Mouse (Mus musculus) ES-Bruce4 (cell line): ENCODE measurements around the gene Car11. TPM values are rescaled to one million over a fixed set of nuclear protein-coding genes. Genes with fewer than 3 reads are reported as not detected.
A peak's percentile ranks its signal among the peaks of the same experiment; 100 is the strongest.
"Not testable (repeated sequence)": the region's sequence is repeated elsewhere in the genome, so short reads cannot be mapped to it uniquely, and the experiment has no call there.

Source experiments
- H3K27ac ChIP-seq: 2 replicates; pipeline ENCODE4 v1.5.1; 2012; ENCODE audit warnings: low read length, inconsistent platforms; ENCODE audit not compliant: insufficient read depth
- H3K27me3 ChIP-seq: 2 replicates; pipeline ENCODE4 v1.6.1; 2012; ENCODE audit warnings: mild to moderate bottlenecking, low read length, inconsistent platforms; ENCODE audit not compliant: control insufficient read depth, poor library complexity, insufficient read depth, severe bottlenecking
- H3K36me3 ChIP-seq: 2 replicates; pipeline ENCODE4 v1.6.1; 2012; ENCODE audit warnings: inconsistent platforms, mild to moderate bottlenecking, low read length, moderate library complexity; ENCODE audit not compliant: control insufficient read depth, poor library complexity, insufficient read depth, severe bottlenecking
- H3K4me1 ChIP-seq: one replicate; pipeline ENCODE4 v1.8.1; 2011; ENCODE audit warnings: low read length; ENCODE audit not compliant: control insufficient read depth, insufficient read depth
- H3K4me3 ChIP-seq: 2 replicates; pipeline ENCODE4 v1.5.1; 2011; ENCODE audit warnings: low read depth, mild to moderate bottlenecking, low read length
- H3K9ac ChIP-seq: 2 replicates; pipeline ENCODE4 v1.6.1; 2012; ENCODE audit warnings: low read depth, mild to moderate bottlenecking, inconsistent platforms; ENCODE audit not compliant: poor library complexity, severe bottlenecking
- H3K9me3 ChIP-seq: replicated peaks from 2 replicates; pipeline ENCODE4 v1.6.1; 2012; ENCODE audit warnings: mild to moderate bottlenecking, low read length, inconsistent platforms; ENCODE audit not compliant: control insufficient read depth, poor library complexity, insufficient read depth, severe bottlenecking
- CTCF ChIP-seq: IDR thresholded peaks from one replicate; pipeline ENCODE4 v1.8.1; 2011; ENCODE audit warnings: low read depth, low read length
- EP300 ChIP-seq: IDR thresholded peaks from 2 replicates; pipeline ENCODE4 v1.6.1; 2011; ENCODE audit warnings: low read depth, low read length; ENCODE audit not compliant: insufficient read depth
- POLR2A ChIP-seq: IDR thresholded peaks from one replicate; pipeline ENCODE4 v1.8.1; 2011; ENCODE audit warnings: low read length; ENCODE audit not compliant: insufficient read depth
- polyA plus RNA-seq: library from polyadenylated mRNA; stranded (reverse); fragments of >200 nt; gene quantifications from 2 replicates; pipeline ENCODE4 v1.2.4, GENCODE M21; 2011; ENCODE audit warnings: low read depth; ENCODE audit not compliant: missing spikeins, insufficient read depth, insufficient read length

The Car11 gene
- polyA plus RNA-seq: 6.0 and 9.7 TPM in 2 replicates

DNA sequence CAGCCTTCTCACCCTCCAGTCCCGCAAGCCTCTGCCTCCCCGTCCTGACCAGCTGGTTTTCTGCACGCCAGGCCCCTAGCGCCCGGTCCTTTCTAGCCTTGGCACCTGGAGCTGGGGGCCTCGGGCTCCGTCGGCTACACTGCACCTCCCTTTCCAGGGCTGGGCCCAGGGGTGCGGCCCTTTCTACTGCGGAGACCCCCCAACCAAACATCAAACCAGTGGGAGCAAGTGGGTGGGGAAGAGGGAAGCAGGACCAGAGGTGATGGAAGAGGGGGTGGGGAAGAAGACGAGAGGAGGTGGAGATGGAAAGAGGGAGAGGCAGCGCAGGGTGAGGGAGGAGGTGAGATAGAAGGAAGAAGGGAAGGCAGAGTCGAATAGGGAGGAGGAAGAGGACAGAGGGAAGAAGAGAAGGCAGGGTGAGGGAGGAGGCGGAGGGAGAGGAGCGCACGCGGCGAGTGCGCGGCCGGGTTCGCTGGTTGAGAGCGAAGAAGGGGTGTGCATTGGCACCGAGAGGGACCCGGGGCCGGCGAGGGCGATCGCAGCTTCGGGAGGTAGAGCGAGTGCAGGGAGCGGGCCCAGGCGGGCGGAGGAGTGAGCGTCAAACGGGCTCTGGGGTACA lies at the start of gene Car11:
TSS of gene Car11 (plus strand) at position 321 of the 619 bp plus-strand sequence.
- peak within 1 kb of the TSS; percentile 65 for H3K4me3 ChIP-seq
- no peak within 1 kb of the TSS for H3K27ac ChIP-seq
- peak within 1 kb of the TSS; percentile 57 for H3K9ac ChIP-seq
- H3K36me3 ChIP-seq: no peaks in the 10 kb centered on the region
- no peaks in the 10 kb centered on the region for H3K4me1 ChIP-seq
- H3K27me3 ChIP-seq: peaks cover 3% of the 10 kb centered on the region; the same call in 1 of the 2 replicates
- H3K9me3 ChIP-seq: no peaks in the 10 kb centered on the region
- no peak for TF ChIP-seq EP300
- TF ChIP-seq CTCF: no peak
- TF ChIP-seq POLR2A: no peak

- H3K4me1 ChIP-seq, H3K9ac ChIP-seq, H3K4me3 ChIP-seq, H3K36me3 ChIP-seq, H3K27ac ChIP-seq, H3K9me3 ChIP-seq, H3K27me3 ChIP-seq: not testable (repeated sequence)
These were observed 49.2 kb upstream of the Car11 start for GRCm38 (mm10) chr7:45650484-45650883.

- TF ChIP-seq CTCF (no peak), EP300 (no peak), POLR2A (no peak)
- Histone ChIP-seq H3K9ac (peak overlapping the region; percentile 29), H3K36me3 (no peaks in the 10 kb centered on the region), H3K27ac (peak overlapping the region; percentile 64; the same call in 1 of the 2 replicates), H3K4me3 (peak overlapping the region; percentile 38), H3K27me3 (no peaks in the 10 kb centered on the region), H3K4me1 (peaks cover 3% of the 10 kb centered on the region), H3K9me3 (0 out of 2 replicates have a peak, but pooled peaks cover 3% of the 10 kb centered on the region)
These were observed 45.1 kb upstream of the Car11 start for GRCm38 (mm10) chr7:45654424-45655047.

DNA sequence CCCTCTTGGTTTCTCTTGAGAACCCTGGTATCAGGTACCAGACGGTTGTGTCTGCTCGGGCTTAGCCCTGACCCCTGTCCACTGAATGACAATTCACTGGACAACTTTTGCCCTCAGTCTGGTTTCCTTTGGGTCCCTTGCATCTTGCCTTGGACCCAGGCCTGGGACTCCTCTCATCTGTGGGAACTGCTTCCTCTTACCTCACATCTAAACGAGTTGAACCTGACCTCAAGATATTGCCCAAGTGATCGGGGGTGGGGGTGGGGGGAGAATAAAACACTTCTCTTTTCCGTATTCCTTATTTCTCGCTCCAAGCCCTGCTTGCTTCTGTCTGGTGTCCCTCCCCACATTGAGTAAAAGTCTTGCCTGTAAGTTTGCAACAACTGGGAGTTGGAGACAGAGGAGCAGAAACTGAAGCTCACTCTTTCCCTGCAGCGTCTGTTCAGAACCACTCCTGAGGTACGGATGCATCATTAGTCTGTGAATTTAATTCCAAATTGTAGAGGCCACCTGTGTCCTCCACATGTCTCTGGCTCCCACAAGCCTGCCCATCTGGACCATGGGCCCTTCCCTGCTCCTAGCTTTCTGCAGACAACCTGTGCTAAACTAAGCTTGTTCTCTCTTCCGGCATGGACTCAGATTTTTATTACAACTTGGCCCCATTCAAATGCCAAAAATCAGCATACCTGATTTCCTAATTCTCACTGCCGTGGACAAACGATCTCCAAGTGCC lies 38.7 kb upstream of the Car11 start:
- no peak for TF ChIP-seq CTCF
- TF ChIP-seq EP300: no peak
- TF ChIP-seq POLR2A: no peak
- Histone ChIP-seq H3K27me3 (no peaks in the 10 kb centered on the region), H3K9me3 (0 out of 2 replicates have a peak, but pooled peaks cover 3% of the 10 kb centered on the region), H3K36me3 (no peaks in the 10 kb centered on the region), H3K4me3 (no peak overlapping the region), H3K27ac (no peak overlapping the region), H3K4me1 (peaks cover 3% of the 10 kb centered on the region), H3K9ac (no peak overlapping the region)

DNA sequence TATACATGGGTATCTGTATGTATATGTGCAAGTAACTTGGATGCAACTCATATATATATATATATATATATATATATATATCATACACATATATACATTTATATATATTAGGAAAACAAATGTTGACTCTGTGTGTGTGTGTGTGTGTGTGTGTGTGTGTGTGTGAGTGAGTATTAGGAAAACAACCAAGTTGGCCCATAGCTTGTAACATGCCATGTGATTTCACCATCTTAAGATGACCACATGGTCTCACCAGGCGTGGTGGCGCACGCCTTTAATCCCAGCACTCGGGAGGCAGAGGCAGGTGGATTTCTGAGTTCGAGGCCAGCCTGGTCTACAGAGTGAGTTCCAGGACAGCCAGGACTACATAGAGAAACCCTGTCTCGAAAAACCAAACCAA lies 37.9 kb upstream of the Car11 start:
- H3K9ac ChIP-seq, H3K27ac ChIP-seq, H3K36me3 ChIP-seq, H3K4me1 ChIP-seq, H3K27me3 ChIP-seq, H3K4me3 ChIP-seq, H3K9me3 ChIP-seq: not testable (repeated sequence)
